Mouse (Mus musculus) hematopoietic multipotent progenitor cell, adult 10-12 weeks (in vitro differentiated cells): Measurements from ENCODE around the gene Calhm1. TPM values are rescaled to one million over a fixed set of nuclear protein-coding genes. Genes with fewer than 3 reads are reported as not detected.

Source experiments
- polyA plus RNA-seq: library from polyadenylated mRNA; stranded (reverse); fragments of >175 nt; gene quantifications from 2 replicates; pipeline ENCODE4 v1.2.3, GENCODE M21; 2012; ENCODE audit warnings: low replicate concordance

Calhm1 gene
- 0.12 TPM in 1 of 2 replicates, not detected in the other for polyA plus RNA-seq

GRCm38 (mm10) chr19:47144154-47144553 lies at the start of gene Calhm1:
Calhm1 (minus strand) TSS chr19:47144254.

GRCm38 (mm10) chr19:47178431-47179271 lies 34.6 kb upstream of the Calhm1 start, which contains the start of gene Neurl1a:
Neurl1a (plus strand) TSS chr19:47178820.

GRCm38 (mm10) chr19:47157664-47158063 lies 13.6 kb upstream of the Calhm1 start, which contains the start of gene Calhm3:
Calhm3 (minus strand) TSS chr19:47157764.

GRCm38 (mm10) chr19:47137771-47138421 lies 6.2 kb downstream of the Calhm1 start, which contains the start of gene Calhm2:
Calhm2 (minus strand) TSS chr19:47138294.

Other genes with a start within 250 kb of the Calhm1 start
- not detected in 2 replicates for gene Ina, start 129.6 kb downstream of the Calhm1 start, polyA plus RNA-seq
- gene Nt5c2, start 129.1 kb downstream of the Calhm1 start, polyA plus RNA-seq: 2.6 and 7.5 TPM in 2 replicates
- 8.2 and 17.0 TPM in 2 replicates for gene Pcgf6, start 93.3 kb downstream of the Calhm1 start, polyA plus RNA-seq
- gene Taf5, start 76.5 kb downstream of the Calhm1 start, polyA plus RNA-seq: 3.3 and 5.2 TPM in 2 replicates
- gene Usmg5, start 53.6 kb downstream of the Calhm1 start, polyA plus RNA-seq: 0.64 and 18.6 TPM in 2 replicates
- 14.0 and 15.3 TPM in 2 replicates for gene Pdcd11, start 53.5 kb downstream of the Calhm1 start, polyA plus RNA-seq
- 47.7 and 56.3 TPM in 2 replicates for gene Calhm2, start 6.0 kb downstream of the Calhm1 start, polyA plus RNA-seq
- not detected in 2 replicates for gene Calhm3, start 13.5 kb upstream of the Calhm1 start, polyA plus RNA-seq
- gene Neurl1a, start 34.6 kb upstream of the Calhm1 start, polyA plus RNA-seq: 1.4 and 3.5 TPM in 2 replicates